Mouse (Mus musculus) embryo, embryonic 11.5 days (tissue): ENCODE results near the gene Efl1.

Source experiments
- DNase-seq: peaks from one replicate; pipeline ENCODE4 v3.0.0-alpha.2; 2012; ENCODE audit warnings: low read depth, low spot score

The Efl1 gene

GRCm38 (mm10) chr7:82812186-82813155 is 164.1 kb downstream of the Efl1 start:
- DNase-seq = no peak

- no peak for DNase-seq
These were observed 171.1 kb downstream of the Efl1 start for GRCm38 (mm10) chr7:82819541-82819940.

- no peak for DNase-seq
These were observed 172.2 kb downstream of the Efl1 start for GRCm38 (mm10) chr7:82820661-82821060.

- DNase-seq = no peak
These were observed 173.1 kb downstream of the Efl1 start for GRCm38 (mm10) chr7:82821501-82821900.

GRCm38 (mm10) chr7:82822528-82822927 is 174.1 kb downstream of the Efl1 start:
- DNase-seq = no peak
